Comparison of ENCODE assay signal across 37 mouse cellular contexts in genomic region chr15:26262336-26262735, GRCm38 (mm10). TPM values are rescaled to one million over a fixed set of nuclear protein-coding genes. Genes with fewer than 3 reads are reported as not detected.
"Had no signal": no experiment of that assay in that cellular context is flagged by ENCODE, and none has a peak within 500 bp of the region (broad histone marks: within the 10 kb centered on the region; RNA-seq: fewer than 3 reads in every experiment).

No protein-coding gene starts in this region.

- H3K4me3 ChIP-seq: limb, embryonic 10.5 days; limb, embryonic 12.5 days; limb, embryonic 13.5 days; limb, embryonic 15.5 days; liver, embryonic 12.5 days; liver, embryonic 13.5 days; liver, embryonic 15.5 days; lung, embryonic 15.5 days; megakaryocyte, embryonic 14.5 days; midbrain, embryonic 10.5 days; midbrain, embryonic 12.5 days; midbrain, embryonic 13.5 days; midbrain, embryonic 15.5 days; neural tube, embryonic 12.5 days had no signal

- H3K4me2 ChIP-seq: limb, embryonic 12.5 days; limb, embryonic 13.5 days; limb, embryonic 15.5 days; liver, embryonic 11.5 days; liver, embryonic 12.5 days; liver, embryonic 13.5 days; liver, embryonic 15.5 days; lung, embryonic 14.5 days; lung, embryonic 15.5 days; midbrain, embryonic 11.5 days; midbrain, embryonic 12.5 days; midbrain, embryonic 13.5 days; midbrain, embryonic 15.5 days; neural tube, embryonic 12.5 days had no signal

- H3K4me1 ChIP-seq: limb, embryonic 10.5 days; limb, embryonic 12.5 days; limb, embryonic 13.5 days; limb, embryonic 15.5 days; liver, embryonic 12.5 days; liver, embryonic 13.5 days; liver, embryonic 15.5 days; lung, embryonic 15.5 days; megakaryocyte, embryonic 14.5 days; midbrain, embryonic 10.5 days; midbrain, embryonic 12.5 days; midbrain, embryonic 13.5 days; midbrain, embryonic 15.5 days; neural tube, embryonic 12.5 days had no signal

- H3K36me3 ChIP-seq: limb, embryonic 10.5 days; limb, embryonic 12.5 days; limb, embryonic 13.5 days; limb, embryonic 15.5 days; liver, embryonic 12.5 days; liver, embryonic 13.5 days; liver, embryonic 15.5 days; lung, embryonic 15.5 days; midbrain, embryonic 10.5 days; midbrain, embryonic 12.5 days; midbrain, embryonic 13.5 days; midbrain, embryonic 15.5 days; neural tube, embryonic 12.5 days had no signal

- DNase-seq: left cerebral cortex, postnatal 4 days; liver; liver, embryonic 13.5 days; liver, postnatal 0 days; lung, adult 18-20 months; lung, adult 2 months; lung, embryonic 14.5 days; lung, postnatal 10 days; lung, postnatal 14 days; lung, postnatal 36 days; lung, postnatal 4 days; midbrain, embryonic 14.5 days had no signal

- H3K27me3 ChIP-seq: limb, embryonic 12.5 days; limb, embryonic 13.5 days; limb, embryonic 15.5 days; liver, embryonic 12.5 days; liver, embryonic 13.5 days; liver, embryonic 15.5 days; lung, embryonic 15.5 days; megakaryocyte, embryonic 14.5 days; midbrain, embryonic 12.5 days; midbrain, embryonic 13.5 days; midbrain, embryonic 15.5 days; neural tube, embryonic 12.5 days had no signal

- H3K9ac ChIP-seq: limb, embryonic 12.5 days; limb, embryonic 13.5 days; limb, embryonic 15.5 days; liver, embryonic 12.5 days; liver, embryonic 13.5 days; liver, embryonic 14.5 days; liver, embryonic 15.5 days; liver, postnatal 0 days; lung, embryonic 14.5 days; lung, embryonic 15.5 days; midbrain, embryonic 12.5 days; midbrain, embryonic 13.5 days; midbrain, embryonic 15.5 days; neural tube, embryonic 12.5 days had no signal

- H3K9me3 ChIP-seq: limb, embryonic 10.5 days; limb, embryonic 12.5 days; limb, embryonic 13.5 days; limb, embryonic 15.5 days; liver, embryonic 12.5 days; liver, embryonic 13.5 days; liver, embryonic 15.5 days; lung, embryonic 15.5 days; megakaryocyte, embryonic 14.5 days; midbrain, embryonic 10.5 days; midbrain, embryonic 12.5 days; midbrain, embryonic 13.5 days; midbrain, embryonic 15.5 days; neural tube, embryonic 12.5 days had no signal

- ATAC-seq: liver, embryonic 12.5 days; liver, postnatal 0 days; lung, postnatal 0 days; midbrain, embryonic 13.5 days; midbrain, embryonic 15.5 days; midbrain, embryonic 16.5 days had no signal

- H3K27ac ChIP-seq: limb, embryonic 10.5 days; limb, embryonic 12.5 days; limb, embryonic 13.5 days; limb, embryonic 15.5 days; liver, embryonic 12.5 days; liver, embryonic 13.5 days; liver, embryonic 14.5 days; liver, embryonic 15.5 days; lung, embryonic 15.5 days; macrophage; midbrain, embryonic 10.5 days; midbrain, embryonic 12.5 days; midbrain, embryonic 13.5 days; midbrain, embryonic 15.5 days; neural tube, embryonic 12.5 days had no signal

RNA-seq across cellular contexts. Expression of gene March11, which starts 46.5 kb away (rescaled TPM):
- total RNA-seq: liver, adult 2 months; megakaryocyte progenitor cell, adult 5-6 weeks; megakaryocyte, adult 5-6 weeks; megakaryocyte-erythroid progenitor cell, adult 5-6 weeks; monocyte, adult 5-6 weeks had no signal
- polyA plus RNA-seq: liver, adult 2 months; liver, embryonic 12.5 days; liver, embryonic 13.5 days; liver, embryonic 14.5 days; liver, embryonic 15.5 days; liver, embryonic 16.5 days; liver, postnatal 0 days; lung, postnatal 0 days; macrophage had no signal
